Comparison of ENCODE assay signal across 18 mouse cellular contexts in the genomic region with DNA sequence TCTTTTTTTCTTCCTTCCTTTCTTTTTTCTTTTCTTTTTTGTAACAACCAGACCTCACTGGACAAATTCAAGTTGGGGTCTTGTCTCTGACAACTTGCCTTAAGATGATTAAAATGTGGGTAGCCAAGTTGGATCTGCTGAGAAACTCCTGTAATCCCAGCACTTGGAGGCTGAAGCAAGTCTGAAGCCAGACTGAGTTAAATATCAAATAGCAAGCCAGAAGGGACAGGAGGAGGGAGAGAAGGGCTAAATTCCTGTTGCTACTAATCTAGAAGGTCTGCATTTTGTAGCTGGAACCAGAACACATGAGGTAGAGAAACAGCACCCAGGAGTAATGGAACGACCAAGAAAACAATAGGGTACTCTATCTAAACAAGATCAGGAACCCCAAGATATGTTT.
DNase-seq lines count a peak whose midpoint lies in the region; ATAC-seq and TF ChIP-seq lines count a peak whose summit lies in the region.
"Had no signal": no experiment of that assay in that cellular context is flagged by ENCODE, and none has a peak within 500 bp of the region (broad histone marks: within the 10 kb centered on the region; RNA-seq: fewer than 3 reads in every experiment).

No protein-coding gene starts in this region.

- TF ChIP-seq POLR2A in limb, embryonic 14.5 days (IDR thresholded peaks at IDR 0.05; ENCODE audit: borderline replicate concordance, extremely low read depth, insufficient read depth, insufficient read length) = no peak

- DNase-seq in heart, postnatal 36 days = no peak
- peak; percentile 29 for DNase-seq in 3T3-L1 (ENCODE audit: low read depth, low spot score)
- peak; percentile 50 for DNase-seq in embryonic facial prominence, embryonic 14.5 days (ENCODE audit: low spot score)
- DNase-seq in limb, embryonic 14.5 days (ENCODE audit: low spot score) = peak; percentile 40
- DNase-seq in gastrocnemius, postnatal 25 days = no peak
- DNase-seq in adrenal gland, postnatal 10 days = no peak
- DNase-seq: adrenal gland, adult 2 months; adrenal gland, postnatal 36 days; cerebellum, adult 2 months; cerebellum, postnatal 10 days; heart, adult 18-20 months had no signal

- H3K9ac ChIP-seq in heart, embryonic 15.5 days = no peak overlapping the region
- no peak overlapping the region for H3K9ac ChIP-seq in embryonic facial prominence, embryonic 14.5 days (ENCODE audit: low read depth, low read length)
- H3K9ac ChIP-seq in limb, embryonic 14.5 days (ENCODE audit: low read depth, low read length, severe bottlenecking) = no peak overlapping the region
- H3K9ac ChIP-seq: forebrain, embryonic 12.5 days; hindbrain, embryonic 14.5 days; intestine, embryonic 15.5 days had no signal

- no peaks in the 10 kb centered on the region for H3K36me3 ChIP-seq in heart, embryonic 15.5 days
- H3K36me3 ChIP-seq in embryonic facial prominence, embryonic 14.5 days (ENCODE audit: control insufficient read depth, insufficient read depth, low read length) = no peaks in the 10 kb centered on the region
- H3K36me3 ChIP-seq in limb, embryonic 14.5 days (ENCODE audit: control insufficient read depth, insufficient read depth, low read length) = no peaks in the 10 kb centered on the region
- H3K36me3 ChIP-seq: forebrain, embryonic 12.5 days; heart, embryonic 10.5 days; hindbrain, embryonic 10.5 days; intestine, embryonic 15.5 days had no signal

- H3K27me3 ChIP-seq in heart, embryonic 15.5 days = no peaks in the 10 kb centered on the region
- no peaks in the 10 kb centered on the region for H3K27me3 ChIP-seq in embryonic facial prominence, embryonic 14.5 days (replicated peaks; ENCODE audit: control insufficient read depth, insufficient read depth, low read length)
- no peaks in the 10 kb centered on the region for H3K27me3 ChIP-seq in limb, embryonic 14.5 days (ENCODE audit: control insufficient read depth, insufficient read depth, low read length)
- H3K27me3 ChIP-seq: forebrain, embryonic 12.5 days; intestine, embryonic 15.5 days had no signal

- H3K4me1 ChIP-seq in heart, embryonic 15.5 days (replicated peaks) = no peaks in the 10 kb centered on the region
- peaks cover 19% of the 10 kb centered on the region; the same call in 1 of the 2 replicates for H3K4me1 ChIP-seq in embryonic facial prominence, embryonic 14.5 days (ENCODE audit: control insufficient read depth, insufficient read depth, low read length)
- peaks cover 6% of the 10 kb centered on the region; the same call in 1 of the 2 replicates for H3K4me1 ChIP-seq in limb, embryonic 14.5 days (ENCODE audit: control insufficient read depth, insufficient read depth, low read length)
- H3K4me1 ChIP-seq: forebrain, embryonic 12.5 days; heart, embryonic 10.5 days; hindbrain, embryonic 10.5 days; intestine, embryonic 15.5 days had no signal

- peak overlapping the region; percentile 2; the same call in 1 of the 2 replicates for H3K27ac ChIP-seq in heart, embryonic 15.5 days
- H3K27ac ChIP-seq in embryonic facial prominence, embryonic 14.5 days (replicated peaks; ENCODE audit: low read depth, low read length) = peak overlapping the region; percentile 68
- H3K27ac ChIP-seq in limb, embryonic 14.5 days (replicated peaks; ENCODE audit: low read depth, low read length) = peak overlapping the region; percentile 80
- H3K27ac ChIP-seq: forebrain, embryonic 12.5 days; heart, embryonic 10.5 days; hindbrain, embryonic 10.5 days; hindbrain, embryonic 14.5 days; intestine, embryonic 15.5 days had no signal

- 58% methylated on average over 1 of the region's 1 CpGs for WGBS in heart, embryonic 15.5 days
- 48% methylated on average over 1 of the region's 1 CpGs for WGBS in embryonic facial prominence, embryonic 14.5 days
- WGBS in limb, embryonic 14.5 days = 36% methylated on average over 1 of the region's 1 CpGs

- ATAC-seq in heart, embryonic 15.5 days (replicated peaks; ENCODE audit: insufficient number of reproducible peaks, insufficient read depth, low FRiP score, low read depth) = no peak
- peak; percentile 57; the same call in 1 of the 2 replicates for ATAC-seq in embryonic facial prominence, embryonic 14.5 days (ENCODE audit: low read depth)
- peak; percentile 68; the same call in 1 of the 2 replicates for ATAC-seq in limb, embryonic 14.5 days (ENCODE audit: low FRiP score, low read depth)
- ATAC-seq: forebrain, embryonic 16.5 days; intestine, embryonic 15.5 days had no signal

- no peak overlapping the region for H3K4me2 ChIP-seq in heart, embryonic 15.5 days
- 0 out of 2 replicates have a peak overlapping the region, but pooled peaks have one; percentile 3 for H3K4me2 ChIP-seq in embryonic facial prominence, embryonic 14.5 days (ENCODE audit: low read depth, low read length)
- H3K4me2 ChIP-seq in limb, embryonic 14.5 days (replicated peaks; ENCODE audit: low read depth, low read length, severe bottlenecking) = no peak overlapping the region
- H3K4me2 ChIP-seq: forebrain, embryonic 12.5 days; hindbrain, embryonic 14.5 days; intestine, embryonic 15.5 days had no signal

- H3K4me3 ChIP-seq in heart, embryonic 15.5 days = no peak overlapping the region
- H3K4me3 ChIP-seq in embryonic facial prominence, embryonic 14.5 days (ENCODE audit: low read depth, low read length) = no peak overlapping the region
- H3K4me3 ChIP-seq in limb, embryonic 14.5 days (replicated peaks; ENCODE audit: low read length) = no peak overlapping the region
- H3K4me3 ChIP-seq: forebrain, embryonic 12.5 days; heart, embryonic 10.5 days; hindbrain, embryonic 10.5 days; intestine, embryonic 15.5 days had no signal

- intact Hi-C loops in heart, postnatal 36 days (cut with DNase I) = no loop called here

- no peaks in the 10 kb centered on the region for H3K9me3 ChIP-seq in heart, embryonic 15.5 days (replicated peaks)
- H3K9me3 ChIP-seq in embryonic facial prominence, embryonic 14.5 days (ENCODE audit: control insufficient read depth, low read length) = no peaks in the 10 kb centered on the region
- H3K9me3 ChIP-seq in limb, embryonic 14.5 days (ENCODE audit: control insufficient read depth, low read length) = no peaks in the 10 kb centered on the region
- H3K9me3 ChIP-seq: forebrain, embryonic 12.5 days; heart, embryonic 10.5 days; hindbrain, embryonic 10.5 days; intestine, embryonic 15.5 days had no signal

Comparison
In these comparisons a context has a peak if more than half of its experiments do, and no peak if none do; other contexts are left out.
1. H3K27ac ChIP-seq: peak in every context shown above with its lines; median percentile 80 in limb, embryonic 14.5 days; 68 in embryonic facial prominence, embryonic 14.5 days; 2 in heart, embryonic 15.5 days.
2. DNase-seq: peak in 3T3-L1 (single experiment), embryonic facial prominence, embryonic 14.5 days (single experiment) and limb, embryonic 14.5 days (single experiment); none in heart, postnatal 36 days (0 of 2), gastrocnemius, postnatal 25 days (single experiment) and adrenal gland, postnatal 10 days (single experiment).